Mouse (Mus musculus): ENCODE measurements around the gene Ankrd10.
"Not testable (repeated sequence)": the region's sequence is repeated elsewhere in the genome, so short reads cannot be mapped to it uniquely, and the experiment has no call there.

The Ankrd10 gene

DNA sequence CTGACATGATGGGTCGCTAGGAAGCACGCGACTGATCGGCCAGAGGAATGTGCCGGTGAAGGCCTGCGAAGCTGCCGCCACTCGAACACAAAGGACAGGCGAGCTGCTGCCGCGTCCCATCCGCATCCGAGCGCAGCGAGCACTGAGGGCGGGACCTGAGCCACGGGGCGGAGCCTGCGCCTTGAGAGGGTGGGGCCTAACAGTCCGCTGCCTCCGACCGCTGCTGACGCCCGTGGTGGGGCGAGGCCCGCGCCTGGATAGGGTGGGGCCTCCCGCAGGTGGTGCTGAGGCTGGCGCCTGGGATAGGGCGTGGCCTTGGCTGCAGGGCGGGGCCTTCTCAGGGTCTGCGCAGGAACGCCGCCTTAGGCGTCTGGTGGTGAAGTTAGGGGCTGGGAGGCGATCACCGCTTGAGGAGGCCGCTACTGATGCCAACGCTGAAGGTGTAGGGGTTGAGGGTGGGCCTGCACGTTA is at the start of gene Ankrd10:
Gene Ankrd10 (minus strand): TSS at position 147 of the 471 bp plus-strand sequence.
- DNase-seq (ENCODE audit: extremely low read depth, low read depth): peak; percentile 80

- DNase-seq (ENCODE audit: extremely low read depth, low read depth): no peak
Observed at GRCm38 (mm10) chr8:11684558-11684957, 49.0 kb upstream of the Ankrd10 start.

DNA sequence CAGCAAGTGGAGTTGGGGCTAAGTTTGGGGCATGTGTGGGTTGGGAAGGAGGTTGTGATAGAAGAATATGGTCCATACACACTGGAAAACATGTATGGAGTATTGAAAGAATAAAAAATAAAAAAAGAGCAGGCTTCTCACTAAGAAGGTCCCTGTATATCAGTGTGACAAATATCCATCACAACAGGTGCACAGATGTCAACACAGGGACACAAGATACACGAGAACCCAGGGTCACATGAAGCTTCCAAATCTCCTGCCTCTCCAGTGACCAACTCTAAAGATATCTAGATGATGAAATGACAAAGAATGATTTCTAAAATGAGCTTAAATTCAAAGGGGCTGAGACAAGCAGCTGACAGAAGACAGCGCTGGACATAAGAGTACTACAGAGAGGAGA is 32.8 kb upstream of the Ankrd10 start:
- DNase-seq (ENCODE audit: extremely low read depth, low read depth): no peak

DNA sequence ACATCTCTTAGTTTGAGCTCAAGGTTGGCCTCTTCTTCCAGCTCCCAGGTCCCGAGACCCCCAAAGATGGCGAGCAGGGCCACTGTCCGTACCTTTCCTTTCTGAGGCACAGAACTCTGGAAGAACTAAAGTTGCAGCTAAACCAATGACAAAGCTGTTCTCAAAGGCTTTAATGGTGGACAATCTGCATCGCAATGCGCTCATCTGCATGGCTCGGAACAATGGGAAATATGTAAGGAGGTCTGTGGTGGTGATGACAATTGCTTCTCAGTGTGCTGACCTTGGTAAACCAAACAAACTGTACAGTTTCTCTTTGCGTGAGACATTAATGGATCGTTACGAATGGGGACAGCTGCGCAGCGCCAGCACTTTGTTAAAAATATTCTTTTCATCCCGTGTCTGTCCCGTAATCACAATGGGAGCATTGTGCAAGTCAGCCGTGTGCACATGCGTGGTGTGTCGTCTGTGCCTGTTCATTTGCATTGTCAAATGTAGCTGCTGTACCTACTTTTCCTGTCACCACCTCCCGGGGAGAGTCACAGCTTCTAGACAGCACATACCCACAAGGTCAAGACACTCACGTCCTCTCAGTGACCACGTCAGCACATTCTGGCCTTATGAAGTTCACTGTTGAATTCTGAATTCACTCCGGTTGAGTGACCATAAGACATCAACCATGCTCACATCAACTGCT is 30.6 kb upstream of the Ankrd10 start:
- DNase-seq (ENCODE audit: extremely low read depth, low read depth): not testable (repeated sequence)

- DNase-seq (ENCODE audit: extremely low read depth, low read depth): no peak
Observed at GRCm38 (mm10) chr8:11661969-11662368, 26.4 kb upstream of the Ankrd10 start.

GRCm38 (mm10) chr8:11650021-11650420 is 14.5 kb upstream of the Ankrd10 start:
- no peak for DNase-seq (ENCODE audit: extremely low read depth, low read depth)

DNA sequence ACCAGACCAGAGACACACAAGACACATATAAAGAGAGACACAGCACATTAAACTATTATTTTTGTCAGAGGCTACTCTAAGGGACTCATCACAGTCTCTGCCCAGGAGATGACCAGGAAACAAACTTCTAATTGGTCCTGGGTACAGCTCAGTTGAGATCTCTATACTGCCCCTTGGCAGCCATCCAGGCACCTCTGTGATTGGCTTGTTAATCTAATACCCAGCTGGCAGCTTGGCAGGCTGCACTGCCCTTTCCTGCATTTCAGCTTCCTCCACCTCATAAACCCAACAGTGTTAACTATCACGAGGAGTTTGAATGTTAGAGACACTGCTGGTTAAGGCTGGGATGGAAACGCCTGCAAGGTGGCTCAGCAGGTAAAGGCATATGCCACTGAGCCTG is 7.6 kb upstream of the Ankrd10 start:
- DNase-seq (ENCODE audit: extremely low read depth, low read depth): no peak

DNA sequence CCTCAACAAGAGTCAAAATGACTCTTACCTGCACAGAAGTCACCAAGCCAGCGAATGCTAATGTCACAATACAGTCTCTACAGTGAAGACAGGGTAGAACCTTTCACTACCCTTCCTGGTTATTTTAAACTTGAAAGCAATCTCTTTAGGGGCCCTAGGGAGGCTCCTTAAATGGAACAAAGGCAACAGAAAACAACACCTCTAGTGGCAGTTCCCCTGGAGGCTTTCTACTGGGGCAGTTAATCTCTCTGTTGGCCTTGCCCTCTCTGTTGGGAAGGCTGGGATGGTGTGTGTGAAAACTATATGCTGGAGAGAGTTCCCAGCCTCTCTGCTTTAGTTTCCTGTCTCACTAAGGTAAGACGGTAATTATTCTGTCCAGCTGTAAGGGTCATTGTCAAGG is 5.0 kb upstream of the Ankrd10 start:
- no peak for DNase-seq (ENCODE audit: extremely low read depth, low read depth)

GRCm38 (mm10) chr8:11637531-11637930 is 2.0 kb upstream of the Ankrd10 start:
- no peak for DNase-seq (ENCODE audit: extremely low read depth, low read depth)

DNA sequence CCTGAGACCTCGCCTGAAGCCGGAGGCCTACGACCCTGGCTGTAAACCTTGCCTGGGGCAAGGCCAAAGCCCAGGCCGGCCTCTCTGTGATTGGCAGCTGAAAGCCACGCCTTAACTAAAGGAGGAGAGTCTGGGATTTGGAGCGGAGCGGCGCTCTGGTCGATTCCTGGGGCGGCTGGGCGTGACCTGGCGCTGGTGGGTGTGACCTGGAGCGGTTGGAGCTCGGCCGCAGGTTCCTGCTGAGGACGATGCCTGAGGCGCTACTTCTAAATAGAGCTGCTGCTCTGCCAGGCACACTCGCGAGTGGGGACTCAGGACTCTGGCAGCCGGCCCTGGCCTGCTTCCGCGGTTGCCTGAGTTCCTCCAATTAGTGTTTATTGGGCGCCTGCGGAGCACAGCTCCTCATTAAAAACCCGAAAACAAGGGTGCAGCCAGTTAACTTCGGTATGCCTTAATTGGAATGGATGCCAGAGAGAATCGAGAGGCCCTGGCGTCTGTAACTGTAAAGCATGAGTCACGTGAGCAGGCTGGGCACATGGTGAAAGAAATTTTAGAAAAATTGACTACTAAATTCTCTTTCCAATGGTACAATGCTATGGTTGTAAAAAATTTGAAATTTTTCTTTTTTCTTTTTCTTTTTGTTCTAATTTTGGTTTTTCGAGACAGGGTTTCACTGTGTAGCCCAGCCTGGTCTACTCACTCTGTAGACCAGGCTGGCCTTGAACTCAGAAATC is 934 bp upstream of the Ankrd10 start:
- DNase-seq (ENCODE audit: extremely low read depth, low read depth): peak; percentile 83

GRCm38 (mm10) chr8:11635012-11635577 is 462 bp downstream of the Ankrd10 start:
- peak; percentile 49 for DNase-seq (ENCODE audit: extremely low read depth, low read depth)

DNA sequence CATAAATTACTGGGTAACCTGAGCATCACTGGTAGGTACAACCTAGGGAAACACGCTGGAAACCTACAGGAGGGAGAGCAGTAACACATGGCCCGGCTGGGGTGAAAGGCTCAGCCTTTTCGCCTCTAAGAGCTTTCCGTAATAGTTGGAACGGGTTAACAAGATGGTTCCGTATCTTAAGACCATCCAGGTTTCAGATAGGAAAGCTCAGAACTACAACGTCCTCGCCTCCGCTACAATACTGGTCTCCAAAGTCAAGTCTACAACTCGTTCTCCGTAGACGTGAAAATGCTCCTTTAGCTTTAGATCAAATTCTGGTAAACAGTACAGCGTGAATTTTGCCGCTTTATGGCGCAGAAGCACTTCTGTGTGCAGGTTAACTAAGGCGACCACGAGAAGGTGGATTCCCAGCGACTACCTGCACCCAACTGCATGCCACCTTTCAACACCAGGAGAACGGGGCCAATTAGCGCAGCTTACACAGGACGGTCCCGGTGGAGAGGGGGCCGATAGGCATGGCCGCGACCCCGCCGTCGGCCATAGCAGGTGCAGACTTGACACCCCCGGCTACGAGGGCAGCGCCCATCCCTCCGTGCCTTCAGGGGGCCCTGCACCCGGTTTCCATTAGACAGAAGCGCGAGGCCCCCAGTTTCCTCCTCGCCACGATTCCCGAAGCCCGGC is 1.1 kb downstream of the Ankrd10 start:
- DNase-seq (ENCODE audit: extremely low read depth, low read depth): peak; percentile 29

GRCm38 (mm10) chr8:11633414-11633813 is 2.1 kb downstream of the Ankrd10 start:
- no peak for DNase-seq (ENCODE audit: extremely low read depth, low read depth)

- DNase-seq (ENCODE audit: extremely low read depth, low read depth): no peak
Observed at GRCm38 (mm10) chr8:11632406-11632805, 3.2 kb downstream of the Ankrd10 start.

DNA sequence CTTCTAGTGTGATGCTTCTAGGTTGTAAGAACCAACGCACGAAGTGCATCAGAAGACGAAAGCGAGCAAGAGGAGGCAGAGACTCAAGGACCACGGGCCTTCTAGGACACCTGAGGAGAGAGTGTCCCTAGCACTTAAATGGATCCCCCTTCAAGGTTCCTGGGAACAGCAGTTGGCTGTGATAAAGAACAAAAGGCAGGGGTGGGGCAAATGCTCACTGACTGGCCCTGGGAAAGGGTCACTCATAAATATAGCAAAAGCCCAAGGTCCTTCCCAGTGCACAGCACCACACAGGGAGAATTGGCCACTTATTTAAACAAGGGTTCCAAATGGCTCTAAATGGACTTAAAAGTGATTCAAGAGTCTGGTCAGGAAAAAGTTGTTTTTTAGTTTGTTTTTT is 6.4 kb downstream of the Ankrd10 start:
- DNase-seq (ENCODE audit: extremely low read depth, low read depth): no peak

DNA sequence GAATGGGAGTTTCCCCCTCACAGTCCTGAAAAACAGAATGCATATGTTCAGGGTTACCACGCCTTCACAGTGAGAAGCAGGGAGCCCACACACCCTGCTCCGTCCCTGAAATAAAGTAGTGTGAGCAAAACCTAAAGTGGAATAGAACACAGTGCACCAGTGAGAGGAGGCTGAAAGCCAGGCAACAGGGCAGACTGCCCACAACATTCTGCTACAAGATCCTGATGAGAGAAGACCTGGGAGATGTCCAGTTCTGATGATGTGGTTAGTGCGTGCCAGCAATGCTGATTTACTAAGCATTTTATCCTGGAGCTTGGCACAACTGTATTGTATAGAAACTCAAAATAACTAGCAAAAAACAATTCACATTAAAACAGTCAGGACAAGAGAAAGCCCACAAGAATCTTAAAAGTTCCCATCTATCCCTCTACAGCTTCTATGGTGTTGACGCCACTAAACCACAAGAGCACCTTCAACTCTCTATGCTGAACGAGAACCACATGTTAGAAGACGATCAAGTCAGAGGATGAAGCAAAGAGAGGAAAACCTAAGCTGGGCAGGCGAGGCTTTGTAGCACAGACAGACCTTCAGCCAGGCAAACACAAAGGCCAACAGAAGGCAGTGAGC is 6.9 kb downstream of the Ankrd10 start:
- no peak for DNase-seq (ENCODE audit: extremely low read depth, low read depth)

GRCm38 (mm10) chr8:11627717-11628116 is 7.8 kb downstream of the Ankrd10 start:
- no peak for DNase-seq (ENCODE audit: extremely low read depth, low read depth)

DNA sequence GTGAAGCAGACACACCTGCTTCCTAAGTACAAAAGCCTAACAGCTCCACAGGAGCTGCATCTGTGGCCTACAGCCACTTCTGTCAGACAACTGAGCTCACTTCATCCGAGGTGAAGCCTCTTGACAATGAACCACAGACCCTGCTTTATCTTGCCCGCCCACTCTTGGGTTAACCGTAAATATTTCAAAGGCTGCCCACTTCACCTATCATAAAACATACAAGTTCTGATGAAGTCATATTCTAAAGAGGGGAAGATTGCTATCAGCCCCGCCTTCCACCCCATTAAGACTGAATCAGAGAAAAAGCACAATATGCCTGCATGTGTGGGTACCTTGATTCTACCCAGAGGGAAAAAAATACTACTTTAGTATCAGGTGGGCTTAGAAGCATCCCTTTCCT is 10.5 kb downstream of the Ankrd10 start:
- no peak for DNase-seq (ENCODE audit: extremely low read depth, low read depth)

- DNase-seq (ENCODE audit: extremely low read depth, low read depth): no peak
Observed at GRCm38 (mm10) chr8:11619091-11619490, 16.5 kb downstream of the Ankrd10 start.

- DNase-seq (ENCODE audit: extremely low read depth, low read depth): no peak
Observed at GRCm38 (mm10) chr8:11618063-11618462, 17.5 kb downstream of the Ankrd10 start.

DNA sequence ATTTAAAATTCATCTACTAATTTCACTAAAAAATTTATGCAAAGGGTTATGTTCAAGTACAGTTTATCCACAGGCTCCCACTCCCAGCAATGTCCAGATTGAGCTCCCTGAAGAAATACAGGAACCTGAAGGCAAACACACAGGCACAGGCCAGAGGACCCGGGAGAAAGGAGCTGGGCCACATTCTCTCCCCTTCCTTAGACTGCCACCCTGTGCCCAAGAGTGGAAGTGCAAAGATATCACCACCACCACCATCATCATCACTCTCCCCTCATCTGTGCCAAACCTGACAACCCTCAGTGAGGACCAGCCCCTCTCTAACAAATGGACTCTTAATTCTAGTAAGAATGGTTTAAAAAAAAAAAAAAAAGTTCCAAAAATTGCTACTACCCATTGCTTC is 19.3 kb downstream of the Ankrd10 start:
- DNase-seq (ENCODE audit: extremely low read depth, low read depth): no peak
